Mouse (Mus musculus) gonadal fat pad, adult 2 months (tissue): ENCODE results near the gene Sort1. TPM values are rescaled to one million over a fixed set of nuclear protein-coding genes. Genes with fewer than 3 reads are reported as not detected.

Experiments
- DNase-seq: peaks from one replicate; pipeline ENCODE4 v3.0.0-alpha.2; 2012; ENCODE audit warnings: low read depth
- polyA plus RNA-seq: library from polyadenylated mRNA; depleted of rRNA; stranded (reverse); fragments of >200 nt; gene quantifications from 2 replicates; pipeline ENCODE4 v1.2.3, GENCODE M21; 2012

Gene Sort1
- polyA plus RNA-seq, 1 experiment = 273 TPM

GRCm38 (mm10) chr3:108327916-108328315 lies 44.0 kb downstream of the Sort1 start:
- no peak for DNase-seq

- no peak for DNase-seq
Measured at GRCm38 (mm10) chr3:108328441-108328841, 44.6 kb downstream of the Sort1 start.

- DNase-seq = no peak
Measured at GRCm38 (mm10) chr3:108330812-108331211, 46.9 kb downstream of the Sort1 start.

DNA sequence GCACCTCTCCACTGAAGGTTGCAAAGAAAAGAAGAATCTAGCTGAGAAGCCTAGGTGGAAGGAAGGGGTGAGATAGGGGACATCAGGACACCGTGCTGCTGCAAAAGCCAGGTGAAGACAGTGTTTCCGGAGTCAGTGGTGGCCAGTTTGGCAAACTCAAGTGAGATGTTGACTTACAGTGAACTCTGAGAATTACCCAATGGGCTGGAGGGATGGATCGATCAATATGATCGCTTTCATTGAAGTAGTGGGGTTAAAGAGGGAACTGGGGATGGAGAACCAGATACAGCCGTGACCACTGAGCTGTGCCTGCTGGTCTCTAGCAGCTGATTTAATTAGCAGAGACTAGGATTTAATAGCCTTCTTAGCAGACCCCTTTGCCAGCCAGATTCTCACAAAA lies 53.0 kb downstream of the Sort1 start:
- DNase-seq = no peak

- DNase-seq = no peak
Measured at GRCm38 (mm10) chr3:108341040-108341439, 57.2 kb downstream of the Sort1 start.

DNA sequence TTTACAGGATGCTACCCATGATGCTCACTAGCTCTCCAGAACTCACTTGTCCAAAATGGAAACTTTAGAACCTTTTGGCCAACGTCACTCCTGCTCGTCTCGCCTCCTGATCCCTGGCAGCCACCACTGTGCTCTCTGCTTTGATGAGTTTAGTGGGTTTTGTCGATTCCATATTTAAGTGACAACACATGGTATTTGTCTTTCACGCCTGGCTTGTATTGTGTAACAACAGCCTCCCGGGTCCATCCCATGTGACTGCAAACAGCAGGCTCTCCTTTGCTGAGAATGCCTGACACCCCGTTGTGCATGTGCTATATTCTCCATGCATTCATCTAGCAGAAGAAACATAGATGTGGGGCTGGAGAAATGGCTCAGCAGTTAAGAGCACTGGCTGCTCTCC lies 58.3 kb downstream of the Sort1 start:
- DNase-seq = no peak

- peak; percentile 34 for DNase-seq
Measured at GRCm38 (mm10) chr3:108345855-108346254, 62.0 kb downstream of the Sort1 start.

DNA sequence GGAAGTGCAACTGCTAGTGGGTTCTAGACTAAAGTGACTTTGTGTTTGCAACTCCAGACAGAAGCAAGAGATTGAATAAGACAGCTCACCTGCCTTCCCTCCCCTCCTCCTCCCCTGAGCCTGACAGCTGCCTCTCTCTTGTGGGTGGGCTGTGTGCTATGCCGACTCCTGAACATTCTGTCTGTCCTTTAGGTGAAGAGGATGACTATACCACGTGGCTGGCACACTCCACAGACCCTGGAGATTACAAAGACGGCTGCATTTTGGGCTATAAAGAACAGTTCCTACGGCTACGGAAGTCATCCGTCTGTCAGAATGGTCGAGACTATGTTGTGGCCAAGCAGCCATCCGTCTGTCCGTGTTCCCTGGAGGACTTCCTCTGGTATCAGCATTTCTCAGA lies 64.5 kb downstream of the Sort1 start:
- DNase-seq = no peak

- no peak for DNase-seq
Measured at GRCm38 (mm10) chr3:108355245-108355644, 71.4 kb downstream of the Sort1 start.

DNA sequence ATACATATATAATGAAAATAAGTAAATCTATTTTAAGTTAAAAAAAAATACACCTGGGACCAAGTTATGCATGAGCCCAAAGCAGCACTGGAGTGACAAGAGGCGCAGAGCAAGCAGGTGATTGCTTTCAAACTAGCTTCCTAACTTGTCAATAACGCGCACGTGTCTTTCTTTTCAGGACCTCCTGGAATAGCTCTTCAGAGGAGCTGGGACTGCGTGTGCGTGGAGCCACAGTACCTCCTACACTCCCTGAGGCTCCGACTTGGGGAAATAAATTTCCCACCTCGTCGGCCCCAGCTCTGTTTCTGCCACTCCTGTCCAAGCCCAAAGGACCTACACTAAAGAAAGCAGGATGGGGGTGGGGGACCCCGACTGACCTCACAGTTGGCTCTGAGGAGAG lies 73.2 kb downstream of the Sort1 start:
- DNase-seq = no peak

DNA sequence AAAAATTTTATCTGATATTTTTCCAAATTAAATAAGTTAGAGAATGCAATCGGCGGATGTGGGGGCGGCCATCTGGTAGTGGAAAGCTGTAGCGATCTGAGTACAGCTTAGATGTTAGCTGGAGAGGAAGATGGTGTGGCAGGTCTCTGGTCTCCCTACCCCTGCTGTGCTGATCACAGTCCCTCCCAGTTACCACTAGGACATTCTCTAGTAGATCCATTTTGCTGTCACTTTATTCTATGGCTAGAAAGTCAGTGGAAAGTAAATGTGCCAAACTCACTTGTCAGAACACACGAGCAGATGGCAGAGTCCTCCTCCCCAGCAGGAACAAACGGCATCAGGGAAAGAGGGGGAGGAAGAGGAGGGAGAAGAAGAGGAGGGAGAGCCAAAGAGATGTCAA lies 74.6 kb downstream of the Sort1 start:
- no peak for DNase-seq

DNA sequence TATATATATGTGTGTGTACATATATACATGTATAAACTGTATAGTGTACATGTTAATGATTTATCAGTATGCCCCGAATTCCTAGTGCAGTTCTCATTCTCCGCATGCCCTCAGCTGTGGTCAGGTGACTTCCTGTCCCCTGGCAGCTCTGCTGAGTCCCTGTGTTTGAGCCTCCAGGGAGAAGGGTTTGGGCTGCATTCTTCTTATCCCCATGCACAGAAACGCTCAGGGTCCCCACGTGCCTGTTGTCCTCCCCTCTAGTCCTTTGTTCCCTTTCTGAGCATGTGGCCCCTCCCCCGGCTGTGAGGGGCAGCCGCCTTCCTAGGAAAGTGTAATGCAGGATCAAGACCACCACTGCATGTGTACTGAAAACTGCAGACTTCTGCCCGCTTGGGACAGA lies 77.0 kb downstream of the Sort1 start:
- no peak for DNase-seq

- no peak for DNase-seq
Measured at GRCm38 (mm10) chr3:108363626-108364025, 79.7 kb downstream of the Sort1 start.

GRCm38 (mm10) chr3:108364270-108364995 lies 80.6 kb downstream of the Sort1 start, which contains the start of gene Mybphl:
Mybphl (plus strand) TSS chr3:108364911.
- no peak for DNase-seq

DNA sequence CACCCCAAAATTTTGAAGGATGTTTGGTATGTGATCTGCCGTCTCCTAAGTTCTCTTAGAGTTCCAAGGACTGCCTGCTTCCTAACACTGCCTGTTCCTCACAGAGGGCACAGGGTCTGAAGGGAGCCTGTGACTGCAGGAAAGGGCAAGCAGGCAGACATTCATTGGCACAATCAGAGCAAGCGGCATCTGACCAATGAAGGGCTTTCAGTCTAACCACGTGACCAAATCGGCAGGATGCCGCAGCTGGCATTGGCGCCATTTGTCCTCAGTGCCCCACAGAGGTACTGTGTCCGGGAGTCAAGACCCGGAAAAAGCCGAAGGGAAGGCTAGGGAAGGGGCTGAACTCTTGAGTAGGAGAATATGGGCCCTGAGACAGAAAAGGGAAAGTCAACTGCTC lies 83.3 kb downstream of the Sort1 start:
- DNase-seq = no peak

- no peak for DNase-seq
Measured at GRCm38 (mm10) chr3:108367828-108368227, 83.9 kb downstream of the Sort1 start.

DNA sequence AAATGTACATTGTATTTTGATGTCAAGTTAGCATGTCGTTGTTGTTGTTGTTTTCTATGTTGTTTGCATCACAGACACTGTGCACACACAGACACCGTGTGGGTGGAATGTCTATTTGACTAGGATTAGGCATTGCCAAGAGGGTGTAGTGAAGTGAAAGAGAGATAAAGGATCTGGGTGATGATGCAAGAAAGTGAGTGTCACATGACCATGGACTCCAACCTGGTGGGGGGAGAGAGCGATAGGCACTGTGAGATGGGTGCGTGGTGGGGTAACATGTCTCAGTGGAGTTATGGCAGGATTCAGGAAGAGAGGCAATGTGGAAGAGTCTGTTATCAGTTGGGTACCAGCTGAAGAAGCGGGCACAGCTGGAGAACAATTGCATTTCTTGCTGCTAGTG lies 84.8 kb downstream of the Sort1 start:
- DNase-seq = no peak

- DNase-seq = no peak
Measured at GRCm38 (mm10) chr3:108372274-108372673, 88.4 kb downstream of the Sort1 start.

GRCm38 (mm10) chr3:108372691-108373090 lies 88.8 kb downstream of the Sort1 start:
- DNase-seq = no peak

GRCm38 (mm10) chr3:108378875-108379663 lies 95.2 kb downstream of the Sort1 start:
- DNase-seq = no peak

- DNase-seq = no peak
Measured at GRCm38 (mm10) chr3:108380695-108381094, 96.8 kb downstream of the Sort1 start.

DNA sequence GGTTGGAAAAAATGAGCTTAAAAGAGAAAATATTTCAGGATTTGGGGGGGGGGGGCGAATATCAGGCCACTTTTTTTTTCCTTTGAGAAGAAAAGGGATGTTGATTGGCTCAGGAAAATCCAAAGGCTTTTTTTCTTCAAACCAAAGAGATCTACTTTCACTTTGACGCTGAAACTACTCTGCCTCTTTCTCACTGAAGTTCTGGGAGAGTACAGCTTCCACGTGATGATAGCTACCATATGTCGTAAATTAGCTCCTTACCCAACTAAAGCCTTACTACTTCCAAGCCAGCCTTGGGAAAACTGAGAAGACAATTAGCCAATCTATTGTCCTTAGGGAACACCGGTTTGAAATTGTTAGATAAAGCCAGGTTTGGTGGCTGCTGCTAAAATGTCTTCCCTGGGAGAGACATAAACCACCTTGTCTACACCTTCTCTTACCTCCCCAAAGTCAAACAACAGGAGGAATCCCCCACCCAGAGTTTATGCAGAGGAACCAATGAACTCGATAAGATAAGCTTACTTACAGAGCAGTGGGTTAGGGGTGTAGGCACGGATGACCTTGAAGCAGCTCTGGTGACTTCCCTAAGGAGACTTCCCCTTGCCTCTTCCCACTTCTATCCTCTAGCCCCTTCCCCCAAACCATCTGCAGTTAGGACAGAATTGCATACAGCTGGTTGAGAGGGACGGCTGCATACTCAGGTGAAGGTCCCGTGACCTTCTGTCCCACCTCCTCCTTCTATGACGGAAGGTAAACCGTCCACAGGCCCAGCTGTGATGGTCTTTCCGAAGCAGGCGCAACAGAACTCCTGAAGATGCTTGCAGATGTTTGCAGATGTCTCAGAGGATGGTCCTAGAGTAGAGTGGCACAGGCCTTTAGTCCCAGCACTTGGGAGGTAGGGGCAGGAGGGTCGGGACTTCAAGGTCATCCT lies 98.3 kb downstream of the Sort1 start:
- DNase-seq = no peak
